Mouse (Mus musculus): ENCODE measurements around the gene Eif1.

DNA sequence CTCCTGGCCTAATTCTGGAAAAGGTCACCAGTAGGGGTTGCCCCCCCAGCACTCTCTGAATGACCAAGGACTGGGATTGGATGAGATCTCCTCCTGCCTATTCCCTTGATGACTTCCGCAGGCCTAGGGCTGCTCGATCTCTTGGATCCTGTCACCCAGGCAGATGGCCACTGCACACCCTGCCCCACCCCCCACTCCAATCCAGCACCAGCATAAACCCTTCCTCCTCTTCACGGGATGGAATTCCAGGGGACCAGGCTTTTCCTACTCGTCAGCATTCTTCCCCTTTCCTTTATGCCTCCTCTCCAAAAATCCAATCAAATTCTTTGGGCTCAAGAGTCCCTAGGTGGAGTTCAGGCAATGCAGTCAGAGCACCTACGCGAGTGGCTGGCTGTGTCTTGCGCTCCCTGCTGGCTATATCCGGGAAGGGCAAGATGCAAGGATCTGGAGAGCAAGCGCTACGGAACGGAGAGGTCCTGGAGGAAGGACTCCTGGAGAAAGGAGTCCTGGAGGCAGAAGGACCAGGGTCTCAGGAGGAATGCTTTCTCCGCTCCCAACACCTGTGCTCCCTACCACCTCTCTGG is 43.4 kb downstream of the Eif1 start:
- TF ChIP-seq CTCF (IDR thresholded peaks at IDR 0.05; ENCODE audit: extremely low read depth, insufficient read depth, insufficient read length, insufficient replicate concordance) = peak; percentile 63; the same call in 1 of the 2 replicates
- no peak for TF ChIP-seq POLR2A (IDR thresholded peaks at IDR 0.05; ENCODE audit: low read depth, low read length)
